Mouse (Mus musculus) lung, postnatal 0 days (tissue): ENCODE measurements around the gene Olfr1094. TPM values are rescaled to one million over a fixed set of nuclear protein-coding genes. Genes with fewer than 3 reads are reported as not detected.

ENCODE experiments used
- ATAC-seq: fragments of 200-750 bp; cut with Nextera tagmentation; 2 replicates; pipeline ENCODE4 v1.8.0; 2017; ENCODE audit warnings: moderate library complexity
- DNase-seq: peaks from one replicate; pipeline ENCODE4 v3.0.0-alpha.2; 2016; ENCODE audit warnings: low spot score
- H3K27ac ChIP-seq: fragments of 300-500 bp; sonication (generic); 2 replicates; pipeline ENCODE4 v1.5.1; 2014; ENCODE audit warnings: antibody characterized with exemption, mild to moderate bottlenecking, low read length, mixed read lengths
- H3K27me3 ChIP-seq: fragments of 300-500 bp; sonication (generic); replicated peaks from 2 replicates; pipeline ENCODE4 v1.6.1; 2014; ENCODE audit warnings: low read length, mixed read lengths; ENCODE audit not compliant: insufficient read depth
- H3K36me3 ChIP-seq: fragments of 300-500 bp; sonication (generic); 2 replicates; pipeline ENCODE4 v1.6.1; 2014; ENCODE audit warnings: low read length, mixed read lengths; ENCODE audit not compliant: insufficient read depth
- H3K4me1 ChIP-seq: fragments of 300-500 bp; sonication (generic); 2 replicates; pipeline ENCODE4 v1.6.1; 2014; ENCODE audit warnings: antibody characterized with exemption, low read depth, low read length, mixed read lengths; ENCODE audit not compliant: insufficient read depth
- H3K4me2 ChIP-seq: fragments of 300-500 bp; sonication (generic); replicated peaks from 2 replicates; pipeline ENCODE4 v1.6.1; 2014; ENCODE audit warnings: low read depth, mild to moderate bottlenecking, low read length, moderate library complexity, mixed read lengths
- H3K4me3 ChIP-seq: fragments of 300-500 bp; sonication (generic); 2 replicates; pipeline ENCODE4 v1.5.1; 2014; ENCODE audit warnings: low read depth, low read length
- H3K9ac ChIP-seq: fragments of 300-500 bp; sonication (generic); replicated peaks from 2 replicates; pipeline ENCODE4 v1.6.1; 2014; ENCODE audit warnings: low read depth, mild to moderate bottlenecking
- H3K9me3 ChIP-seq: fragments of 300-500 bp; sonication (generic); 2 replicates; pipeline ENCODE4 v1.6.1; 2016; ENCODE audit warnings: low read length, mixed read lengths
- CTCF ChIP-seq: IDR thresholded peaks from 2 replicates; pipeline ENCODE4 v1.5.1; 2016; ENCODE audit warnings: antibody characterized with exemption, mild to moderate bottlenecking
- EP300 ChIP-seq: IDR thresholded peaks from 2 replicates; pipeline ENCODE4 v1.6.1; 2016; ENCODE audit warnings: antibody characterized with exemption, mild to moderate bottlenecking, control low read depth
- WGBS: fragments of 180-500 bp; shearing (Covaris S2); extraction: QIAGEN DNeasy Blood & Tissue Kit; methylation state at CpG from one replicate; pipeline ENCODE4 v1.1.7; 2014; 5-methylcytosine and 5-hydroxymethylcytosine counted together
- polyA plus RNA-seq: library from polyadenylated mRNA; unstranded; fragments of >200 nt; fragmentation: Nextera tagmentation; extraction: Ambion mirVana; gene quantifications from 2 replicates; pipeline ENCODE4 v1.2.1, GENCODE M21; 2015

Olfr1094 gene
- polyA plus RNA-seq: not detected in 2 replicates

- Histone ChIP-seq H3K9ac (no peak within 1 kb of the TSS), H3K4me2 (no peak within 1 kb of the TSS), H3K36me3 (no peaks in the 10 kb centered on the region), H3K9me3 (no peaks in the 10 kb centered on the region), H3K27ac (no peak within 1 kb of the TSS), H3K4me1 (no peaks in the 10 kb centered on the region), H3K27me3 (no peaks in the 10 kb centered on the region), H3K4me3 (no peak within 1 kb of the TSS)
- no peak for DNase-seq
- TF ChIP-seq EP300 (no peak), CTCF (no peak)
- ATAC-seq: no peak
These were observed at the start of gene Olfr1094 for GRCm38 (mm10) chr2:86824363-86824762. TSS of gene Olfr1094 (plus strand) at chr2:86824663.

- DNase-seq (no peak), ATAC-seq (no peak)
- Histone ChIP-seq H3K36me3 (no peaks in the 10 kb centered on the region), H3K4me1 (no peaks in the 10 kb centered on the region), H3K9me3 (no peaks in the 10 kb centered on the region), H3K4me2 (no peak within 1 kb of the TSS), H3K4me3 (no peak within 1 kb of the TSS), H3K9ac (no peak within 1 kb of the TSS), H3K27ac (no peak within 1 kb of the TSS), H3K27me3 (no peaks in the 10 kb centered on the region)
- TF ChIP-seq EP300: no peak
- TF ChIP-seq CTCF: no peak
- WGBS: 59% methylated on average over 2 of the region's 2 CpGs
These were observed 42.3 kb upstream of the Olfr1094 start, which contains the start of gene Olfr1093 for GRCm38 (mm10) chr2:86782179-86782578. TSS of gene Olfr1093 (plus strand) at chr2:86782479.

DNA sequence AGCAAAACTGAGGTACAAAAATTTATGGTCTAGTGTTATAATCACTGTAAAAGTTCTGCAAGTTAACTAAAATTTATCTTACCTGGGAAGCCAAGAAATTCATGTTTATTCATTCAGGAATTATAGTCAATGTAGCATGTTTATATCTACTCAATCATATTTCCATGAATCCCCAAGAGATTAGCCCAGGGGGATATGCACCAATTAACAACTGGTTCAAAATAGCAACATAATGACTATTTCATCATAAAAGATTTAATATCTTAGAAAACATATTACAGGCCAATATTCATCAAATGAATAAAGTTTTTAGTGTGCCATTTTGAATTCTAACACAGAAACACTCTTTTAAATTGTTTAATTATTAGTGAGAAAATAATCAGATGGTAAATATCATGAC is 14.5 kb upstream of the Olfr1094 start, which contains the start of gene Olfr141:
TSS of gene Olfr141 (minus strand) at position 101 of the 400 bp plus-strand sequence.
- no peak for DNase-seq
- no peaks in the 10 kb centered on the region for H3K36me3 ChIP-seq
- no peak for ATAC-seq
- TF ChIP-seq EP300: no peak
- TF ChIP-seq CTCF: no peak
- H3K27me3 ChIP-seq: no peaks in the 10 kb centered on the region
- no peak within 1 kb of the TSS for H3K4me3 ChIP-seq
- H3K9ac ChIP-seq: no peak within 1 kb of the TSS
- no peaks in the 10 kb centered on the region for H3K4me1 ChIP-seq
- H3K4me2 ChIP-seq: no peak within 1 kb of the TSS
- no peaks in the 10 kb centered on the region for H3K9me3 ChIP-seq
- H3K27ac ChIP-seq: no peak within 1 kb of the TSS

GRCm38 (mm10) chr2:86851596-86851995 is 27.1 kb downstream of the Olfr1094 start, which contains the start of gene Olfr1095:
TSS of gene Olfr1095 (minus strand) at chr2:86851696.
- H3K9ac ChIP-seq: no peak within 1 kb of the TSS
- no peak for TF ChIP-seq CTCF
- no peak for TF ChIP-seq EP300
- no peaks in the 10 kb centered on the region for H3K9me3 ChIP-seq
- 86% methylated on average over 3 of the region's 3 CpGs for WGBS
- DNase-seq (no peak), ATAC-seq (no peak)
- no peaks in the 10 kb centered on the region for H3K36me3 ChIP-seq
- no peak within 1 kb of the TSS for H3K4me2 ChIP-seq
- no peak within 1 kb of the TSS for H3K4me3 ChIP-seq
- H3K4me1 ChIP-seq: no peaks in the 10 kb centered on the region
- H3K27ac ChIP-seq: no peak within 1 kb of the TSS
- no peaks in the 10 kb centered on the region for H3K27me3 ChIP-seq

DNA sequence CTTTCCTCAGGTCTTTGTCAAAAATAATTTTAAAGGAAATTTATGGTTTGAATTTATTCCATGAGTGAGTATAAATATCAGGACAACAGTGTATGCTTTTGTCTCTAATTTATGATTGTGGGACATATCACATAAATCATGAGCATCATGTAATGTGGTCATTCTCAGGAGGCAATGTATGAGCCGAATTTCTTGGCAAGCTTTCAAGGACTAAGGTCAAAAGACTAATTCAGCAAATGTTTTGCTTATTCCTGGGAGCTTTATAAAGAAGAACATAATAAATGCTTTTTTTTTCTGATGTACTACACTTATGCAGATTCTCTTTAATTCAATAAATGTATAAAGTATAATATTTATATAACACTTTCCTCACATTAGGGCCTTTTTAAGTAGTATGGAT is 50.2 kb downstream of the Olfr1094 start, which contains the start of gene Gm13723:
TSS of gene Gm13723 (minus strand) at position 101 of the 400 bp plus-strand sequence.
- H3K27me3 ChIP-seq: no peaks in the 10 kb centered on the region
- no peak within 1 kb of the TSS for H3K27ac ChIP-seq
- no peak within 1 kb of the TSS for H3K4me2 ChIP-seq
- 32% methylated on average over 1 of the region's 1 CpGs for WGBS
- no peak within 1 kb of the TSS for H3K9ac ChIP-seq
- no peak for DNase-seq
- no peaks in the 10 kb centered on the region for H3K4me1 ChIP-seq
- no peak within 1 kb of the TSS for H3K4me3 ChIP-seq
- ATAC-seq: no peak
- TF ChIP-seq EP300 (no peak), CTCF (no peak)
- H3K36me3 ChIP-seq: no peaks in the 10 kb centered on the region
- H3K9me3 ChIP-seq: no peaks in the 10 kb centered on the region; the same call in 1 of the 2 replicates

Other genes with a start within 250 kb of the Olfr1094 start
- gene Olfr1082, start 225.7 kb upstream of the Olfr1094 start, polyA plus RNA-seq: not detected in 2 replicates
- not detected in 2 replicates for gene Olfr1084, start 184.9 kb upstream of the Olfr1094 start, polyA plus RNA-seq
- not detected in 2 replicates for gene Olfr1085, start 162.6 kb upstream of the Olfr1094 start, polyA plus RNA-seq
- gene Olfr1086, start 144.6 kb upstream of the Olfr1094 start, polyA plus RNA-seq: not detected in 2 replicates
- not detected in 2 replicates for gene Olfr1087, start 126.3 kb upstream of the Olfr1094 start, polyA plus RNA-seq
- gene Olfr1089, start 91.0 kb upstream of the Olfr1094 start, polyA plus RNA-seq: not detected in 2 replicates
- not detected in 2 replicates for gene Olfr1090, start 65.7 kb upstream of the Olfr1094 start, polyA plus RNA-seq
- not detected in 2 replicates for gene Olfr1093, start 42.2 kb upstream of the Olfr1094 start, polyA plus RNA-seq
- not detected in 2 replicates for gene Olfr141, start 14.6 kb upstream of the Olfr1094 start, polyA plus RNA-seq
- not detected in 2 replicates for gene Olfr1095, start 27.0 kb downstream of the Olfr1094 start, polyA plus RNA-seq
- not detected in 2 replicates for gene Gm13723, start 50.1 kb downstream of the Olfr1094 start, polyA plus RNA-seq
- not detected in 2 replicates for gene Olfr1097, start 67.6 kb downstream of the Olfr1094 start, polyA plus RNA-seq
- not detected in 2 replicates for gene Olfr1098, start 99.9 kb downstream of the Olfr1094 start, polyA plus RNA-seq
- not detected in 2 replicates for gene Olfr1099, start 136.0 kb downstream of the Olfr1094 start, polyA plus RNA-seq
- not detected in 2 replicates for gene Olfr1100, start 155.3 kb downstream of the Olfr1094 start, polyA plus RNA-seq
- not detected in 2 replicates for gene Olfr1101, start 166.6 kb downstream of the Olfr1094 start, polyA plus RNA-seq
- gene Olfr1102, start 173.7 kb downstream of the Olfr1094 start, polyA plus RNA-seq: not detected in 2 replicates
- not detected in 2 replicates for gene Olfr1104, start 202.4 kb downstream of the Olfr1094 start, polyA plus RNA-seq
- not detected in 2 replicates for gene Olfr1105, start 211.9 kb downstream of the Olfr1094 start, polyA plus RNA-seq
- not detected in 2 replicates for gene Olfr1106, start 227.6 kb downstream of the Olfr1094 start, polyA plus RNA-seq